Mouse (Mus musculus) cerebral cortex, adult 2 months (tissue): Measurements from ENCODE around the gene Gm20605.

ENCODE experiments used
- WGBS: fragments of 180-500 bp; shearing (Covaris S2); methylation state at CpG from one replicate; pipeline ENCODE4 v1.1.7; 2018; 5-methylcytosine and 5-hydroxymethylcytosine counted together

Gene Gm20605

DNA sequence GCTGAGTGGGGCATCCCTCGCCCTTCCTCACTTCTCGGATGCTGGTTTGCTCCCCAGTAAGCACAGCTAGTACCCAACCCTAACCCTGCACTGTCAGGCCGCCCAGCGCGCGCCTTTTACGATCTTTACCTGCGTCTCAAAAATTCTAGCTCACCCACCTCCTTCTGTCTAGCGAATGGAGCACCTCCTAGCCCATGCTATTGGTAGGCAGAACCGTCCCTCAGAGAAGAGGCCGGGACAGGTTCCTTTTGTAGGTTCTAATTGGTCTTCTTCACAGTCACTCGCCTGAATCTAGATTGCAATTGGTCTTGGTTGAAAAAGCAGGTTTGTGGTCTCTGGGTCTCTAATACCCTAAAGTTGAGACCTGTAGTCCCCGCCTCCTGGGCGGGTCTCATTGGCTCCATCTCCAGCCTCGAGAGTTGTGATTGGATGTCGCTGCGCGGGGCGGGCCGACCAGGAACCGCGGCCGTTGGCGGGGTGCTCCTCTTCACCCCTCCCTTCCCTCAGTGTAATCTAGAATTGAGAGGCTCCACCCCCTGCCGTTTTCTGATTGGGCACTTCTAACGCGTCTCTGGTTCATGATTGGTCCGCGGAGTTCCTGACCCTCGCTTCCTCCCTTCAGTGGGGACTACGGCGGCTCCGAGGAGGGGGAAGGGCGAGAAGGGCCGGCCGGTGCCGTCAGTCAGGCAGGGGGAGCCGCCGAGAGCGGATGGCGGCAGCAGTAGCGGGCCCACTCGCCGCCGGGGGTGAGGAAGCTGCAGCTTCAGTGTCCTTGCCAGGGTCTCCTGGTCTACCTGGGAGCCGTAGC lies at the start of gene Gm20605, which contains the start of the genes Fbxo24 and Lrch4:
Gene Gm20605, plus strand, starts transcription at position 678 of the 808 bp plus-strand sequence.
Gene Fbxo24, minus strand, starts transcription at position 505 of the 808 bp plus-strand sequence.
Gene Lrch4, plus strand, starts transcription at position 624 of the 808 bp plus-strand sequence.
- under 1% methylated on average over 46 of the region's 46 CpGs for WGBS

DNA sequence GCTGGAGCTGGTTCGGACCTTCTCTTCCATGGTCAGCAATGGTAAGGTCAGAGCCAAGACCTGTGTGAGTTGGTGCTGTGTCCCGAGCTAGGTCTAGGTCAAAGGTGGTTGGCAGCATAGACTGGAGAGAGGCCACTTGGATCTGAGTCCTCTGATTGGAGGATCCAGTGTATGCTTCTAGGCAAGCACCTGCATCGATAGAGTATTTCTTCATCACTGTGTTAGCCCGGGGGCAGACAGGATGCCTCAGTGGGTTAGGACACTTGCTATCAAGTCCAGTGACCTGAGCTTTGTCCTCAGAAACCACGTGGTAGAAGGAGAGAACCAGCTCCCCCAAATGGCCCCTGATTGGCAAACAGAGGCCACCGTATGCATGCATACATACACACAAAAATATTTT lies 48.7 kb upstream of the Gm20605 start:
- WGBS: 87% methylated on average over 6 of the region's 6 CpGs

DNA sequence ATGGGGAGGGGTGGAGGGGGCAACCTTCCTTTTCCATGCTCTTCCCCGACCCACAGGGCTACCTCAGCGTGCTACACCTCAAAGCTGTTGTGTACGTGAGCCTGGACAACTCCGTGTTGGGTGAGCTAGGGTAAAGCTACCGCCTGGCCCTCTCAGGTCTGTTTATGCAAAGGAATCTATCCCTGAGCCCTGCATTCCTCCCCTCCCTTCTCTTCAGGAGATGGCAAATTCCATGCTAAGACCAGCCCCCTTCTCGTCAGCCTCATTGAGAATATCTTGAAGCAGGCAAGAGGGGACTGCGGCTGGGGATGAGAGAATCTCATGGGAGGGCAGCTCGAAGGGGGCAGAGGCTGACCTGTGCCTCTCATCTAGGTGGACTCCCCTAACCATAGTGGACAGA lies 46.3 kb upstream of the Gm20605 start:
- 67% methylated on average over 8 of the region's 8 CpGs for WGBS

DNA sequence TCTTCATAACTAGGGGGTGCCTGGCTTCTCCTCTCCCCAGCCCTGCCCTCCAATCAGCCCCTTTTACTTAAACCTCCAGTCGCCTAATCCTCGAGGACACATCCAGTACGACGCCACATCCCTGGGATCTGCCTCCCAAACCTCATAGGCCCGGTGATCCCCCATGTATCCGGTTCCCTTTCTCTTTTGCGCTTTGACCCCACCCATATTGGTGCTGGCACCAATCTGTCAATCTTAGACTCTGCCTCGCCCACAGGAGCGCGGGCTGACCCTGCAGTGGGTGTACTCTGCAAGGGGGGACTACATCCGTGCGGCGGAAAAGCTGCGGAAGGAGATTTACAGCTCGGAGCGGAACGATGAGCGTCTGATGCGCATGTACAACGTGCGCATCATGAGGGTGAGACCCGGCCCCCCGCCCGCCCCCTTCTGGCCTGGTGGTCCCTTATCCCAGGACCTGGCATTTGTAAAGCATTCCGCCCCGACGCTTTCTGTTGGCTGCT lies 45.3 kb upstream of the Gm20605 start:
- 20% methylated on average over 27 of the region's 27 CpGs for WGBS

DNA sequence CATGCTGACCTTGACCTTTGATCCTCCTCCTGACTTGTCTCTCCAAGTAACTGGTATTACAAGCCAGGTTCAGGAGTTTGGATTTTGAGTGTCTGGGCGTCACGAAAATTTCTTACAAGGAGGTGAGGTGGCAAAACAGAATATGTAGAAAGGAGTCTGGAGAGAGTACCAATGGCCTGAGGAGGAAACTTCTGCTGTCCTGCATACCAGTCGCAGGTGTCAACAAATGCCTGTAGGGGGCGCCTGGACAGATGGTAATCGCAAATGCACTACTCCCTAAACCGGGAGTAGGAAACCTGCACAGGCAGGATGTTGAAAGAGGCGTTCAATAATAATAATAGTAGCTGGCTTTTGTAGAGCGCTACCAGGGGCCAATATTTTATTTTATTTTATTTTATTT lies 44.0 kb upstream of the Gm20605 start:
- 31% methylated on average over 8 of the region's 8 CpGs for WGBS

DNA sequence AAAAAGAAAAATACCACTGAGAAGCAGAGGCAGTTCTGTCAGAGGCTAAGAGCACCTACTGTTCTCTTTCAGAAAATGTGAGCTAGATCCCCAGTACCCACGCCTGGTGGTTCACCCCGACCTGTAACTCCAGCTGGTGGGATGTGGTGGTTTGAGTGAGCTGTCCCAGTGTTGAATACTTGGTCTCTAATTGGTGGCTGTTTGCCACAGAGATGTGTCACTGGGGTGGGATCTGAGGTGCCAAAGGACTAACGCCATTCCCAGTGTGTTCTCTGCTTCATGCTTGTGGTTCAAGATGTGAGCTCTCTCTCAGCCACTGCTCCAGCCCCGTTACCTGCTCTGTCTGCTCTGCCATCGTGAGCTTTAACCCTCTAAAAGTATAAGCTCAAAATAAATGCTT lies 38.5 kb upstream of the Gm20605 start:
- WGBS: 84% methylated on average over 5 of the region's 5 CpGs

DNA sequence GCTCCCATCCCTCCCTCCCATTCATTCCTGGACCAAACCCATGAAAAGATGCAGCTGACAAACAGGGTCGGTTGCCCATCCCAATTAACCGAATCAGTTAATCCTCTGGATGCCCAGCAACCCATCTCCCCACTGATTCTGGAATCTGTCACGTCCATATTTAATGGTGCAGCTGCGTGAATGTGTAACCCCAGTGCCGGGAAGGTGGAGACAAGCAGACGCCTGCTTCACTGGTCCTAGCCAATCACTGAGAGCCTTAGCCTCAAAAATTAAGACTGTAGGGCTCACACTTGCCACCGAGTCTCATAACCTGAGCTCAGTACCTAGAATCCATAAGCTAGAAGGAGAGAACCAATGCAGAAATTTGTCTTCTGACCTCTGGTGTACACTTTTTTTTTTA lies 33.1 kb upstream of the Gm20605 start:
- 85% methylated on average over 7 of the region's 7 CpGs for WGBS

DNA sequence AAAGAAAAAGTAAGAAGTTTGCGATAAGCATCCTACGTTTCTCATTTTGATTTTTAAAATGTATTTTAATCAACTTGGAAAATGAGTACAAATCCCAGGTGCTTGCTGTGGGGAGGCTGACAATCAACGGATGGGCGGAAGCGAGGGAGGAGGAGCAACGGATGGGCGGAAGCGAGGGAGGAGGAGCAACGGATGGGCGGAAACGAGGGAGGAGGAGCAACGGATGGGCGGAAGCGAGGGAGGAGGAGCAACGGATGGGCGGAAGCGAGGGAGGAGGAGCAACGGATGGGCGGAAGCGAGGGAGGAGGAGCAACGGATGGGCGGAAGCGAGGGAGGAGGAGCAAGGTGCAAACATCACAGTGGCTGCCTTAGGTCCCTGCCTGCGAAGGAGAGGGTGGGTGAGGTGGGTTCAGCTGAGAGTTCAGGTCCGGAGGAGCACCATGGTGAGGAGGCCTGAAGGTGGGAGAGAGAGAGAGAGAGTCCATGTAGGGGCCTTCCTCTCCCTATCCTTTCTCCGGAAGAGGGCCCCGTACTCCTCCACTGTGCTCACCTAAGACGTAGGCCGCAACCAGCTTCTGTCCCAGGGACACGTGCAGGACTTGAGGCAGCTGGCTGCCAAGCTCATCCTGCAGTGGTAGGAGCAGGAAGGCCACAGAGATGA lies 32.2 kb upstream of the Gm20605 start:
- WGBS: 46% methylated on average over 29 of the region's 30 CpGs

DNA sequence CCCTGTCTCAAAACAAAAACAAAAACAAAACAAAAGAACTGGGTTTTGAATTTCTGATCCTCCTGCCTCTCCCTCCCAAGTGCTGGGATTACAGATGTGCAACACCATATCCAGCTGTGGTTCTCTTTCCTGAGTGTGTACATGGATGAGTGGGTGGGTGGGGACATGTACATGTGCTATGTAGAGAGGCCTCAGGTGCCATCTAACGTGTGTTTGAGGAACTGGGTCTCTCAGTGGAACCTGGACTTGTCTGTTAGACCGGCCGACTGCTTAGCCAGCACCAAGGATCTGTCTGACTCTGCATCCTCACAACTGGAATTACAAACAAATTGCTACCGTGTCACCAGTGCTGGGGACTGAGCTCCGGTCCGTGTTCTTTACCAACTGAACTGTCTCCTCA lies 31.4 kb upstream of the Gm20605 start:
- 94% methylated on average over 6 of the region's 6 CpGs for WGBS

DNA sequence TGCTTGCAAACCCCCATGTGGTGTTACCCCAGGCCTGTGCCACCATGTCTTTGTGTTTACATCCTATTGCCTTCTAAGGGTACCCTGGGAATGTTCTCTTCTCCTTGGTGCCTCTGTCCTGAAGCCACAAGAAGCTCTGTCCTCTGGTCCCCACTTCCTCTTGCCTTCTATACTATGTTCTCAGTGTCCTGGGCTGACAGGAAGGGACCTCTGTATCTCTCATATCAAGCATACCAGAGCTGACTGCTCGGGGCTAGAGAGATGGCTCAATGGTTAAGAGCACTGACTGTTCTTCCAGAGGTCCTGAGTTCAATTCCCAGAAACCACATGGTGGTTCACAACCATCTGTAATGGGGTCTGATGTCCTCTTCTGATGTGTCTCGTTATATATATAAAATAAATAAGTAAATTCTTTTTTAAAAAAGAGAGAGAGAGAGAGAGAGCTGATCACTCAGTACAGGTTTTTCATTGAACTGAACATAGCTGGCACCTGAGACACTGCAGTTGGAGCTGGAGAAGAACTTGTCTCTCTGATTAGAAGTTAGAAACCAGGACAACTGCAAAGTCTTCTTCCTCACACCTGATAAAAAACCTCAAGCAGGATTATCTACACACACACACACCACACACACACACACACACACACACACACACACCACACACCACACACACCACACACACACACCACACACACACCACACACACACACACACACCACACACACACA lies 30.7 kb upstream of the Gm20605 start:
- WGBS: 80% methylated on average over 2 of the region's 2 CpGs

DNA sequence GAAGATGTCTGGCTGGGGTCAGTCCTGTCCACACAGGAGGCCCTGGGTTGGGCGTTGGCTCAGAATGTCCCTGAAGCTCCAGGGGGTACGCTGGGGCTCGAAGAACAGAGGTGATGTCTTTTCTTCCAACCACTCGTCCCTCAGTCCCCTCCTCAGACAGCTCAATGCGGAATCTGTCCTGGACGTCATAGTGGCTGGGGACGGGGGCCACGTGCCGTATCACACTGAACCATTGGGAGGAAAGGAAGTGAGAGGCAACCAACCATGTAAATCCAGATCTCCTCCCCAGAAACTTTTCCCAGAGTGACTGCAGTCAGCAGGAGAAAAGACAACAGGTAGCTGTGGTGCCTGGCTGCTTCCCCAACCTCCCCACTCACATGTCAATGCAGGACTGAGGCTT lies 29.4 kb upstream of the Gm20605 start:
- WGBS: 44% methylated on average over 9 of the region's 9 CpGs

DNA sequence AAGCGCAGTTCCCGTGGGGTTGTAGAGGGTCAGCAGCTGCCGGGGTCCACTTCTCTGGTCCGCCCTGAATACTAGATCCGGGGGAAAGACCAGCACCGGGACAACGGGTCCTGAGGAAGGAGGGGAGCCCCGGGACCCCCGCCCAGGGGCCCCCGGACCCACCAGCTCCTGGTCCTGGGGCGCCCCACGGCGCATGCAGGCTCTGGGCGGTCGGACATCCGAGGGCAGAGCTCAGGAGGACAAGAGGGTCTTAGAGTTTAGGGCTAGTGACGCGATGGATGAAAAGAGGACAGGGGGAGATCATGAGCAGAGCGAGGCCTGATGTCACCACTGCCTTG lies 28.7 kb upstream of the Gm20605 start:
- WGBS: 1% methylated on average over 19 of the region's 19 CpGs

DNA sequence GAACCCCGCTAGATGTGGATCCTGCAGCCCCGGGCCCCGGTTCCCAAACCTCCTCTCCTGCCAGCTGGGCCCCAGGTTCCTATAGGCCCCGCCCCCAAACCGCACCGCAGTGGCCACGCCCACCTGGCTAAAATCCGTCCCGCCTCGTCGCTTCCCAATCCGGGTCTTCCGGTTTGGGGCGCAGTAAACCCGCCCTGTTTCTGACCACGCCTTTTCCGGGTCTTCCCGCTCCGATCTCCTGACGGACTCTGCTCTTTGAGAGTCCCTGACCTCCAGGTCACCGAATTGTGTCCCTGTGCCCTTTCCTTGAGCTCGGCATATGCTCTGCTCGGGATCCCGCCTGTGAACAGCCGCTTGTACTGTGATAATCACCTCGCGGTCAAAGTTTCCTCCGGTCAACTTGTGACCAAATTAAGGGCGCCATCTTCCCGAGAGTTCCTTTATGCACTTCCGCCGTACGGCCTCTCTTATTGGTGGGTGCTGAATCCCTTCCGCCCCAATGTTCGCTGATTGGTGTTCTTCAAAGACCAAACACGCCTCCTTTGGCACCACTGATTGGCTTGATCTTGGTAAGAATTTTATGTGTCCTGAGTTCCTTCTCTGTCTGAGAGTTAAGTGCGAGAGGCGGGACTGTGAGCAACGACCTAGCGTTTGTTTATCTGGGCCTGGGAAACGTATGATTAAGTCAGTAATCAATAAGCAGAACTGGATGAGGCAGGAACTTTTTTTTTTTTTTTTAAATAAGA lies 28.2 kb upstream of the Gm20605 start, which contains the start of gene Mospd3:
Gene Mospd3, minus strand, starts transcription at position 440 of the 746 bp plus-strand sequence.
- under 1% methylated on average over 41 of the region's 41 CpGs for WGBS

DNA sequence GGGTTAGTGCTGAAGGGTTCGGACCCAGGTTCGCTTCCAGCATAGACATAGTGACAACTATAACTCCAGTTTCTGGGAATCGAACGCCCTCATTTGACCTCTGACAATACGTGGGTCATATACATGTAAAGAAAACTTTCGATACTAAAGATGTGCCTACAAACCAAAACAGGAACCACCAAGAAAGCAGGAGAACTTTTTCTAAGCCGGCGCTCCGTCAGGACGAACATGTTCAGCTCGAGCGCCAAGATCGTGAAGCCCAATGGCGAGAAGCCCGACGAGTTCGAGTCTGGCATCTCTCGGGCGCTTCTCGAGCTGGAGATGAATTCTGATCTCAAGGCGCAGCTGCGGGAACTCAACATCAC lies 27.6 kb upstream of the Gm20605 start:
- WGBS: under 1% methylated on average over 22 of the region's 22 CpGs

DNA sequence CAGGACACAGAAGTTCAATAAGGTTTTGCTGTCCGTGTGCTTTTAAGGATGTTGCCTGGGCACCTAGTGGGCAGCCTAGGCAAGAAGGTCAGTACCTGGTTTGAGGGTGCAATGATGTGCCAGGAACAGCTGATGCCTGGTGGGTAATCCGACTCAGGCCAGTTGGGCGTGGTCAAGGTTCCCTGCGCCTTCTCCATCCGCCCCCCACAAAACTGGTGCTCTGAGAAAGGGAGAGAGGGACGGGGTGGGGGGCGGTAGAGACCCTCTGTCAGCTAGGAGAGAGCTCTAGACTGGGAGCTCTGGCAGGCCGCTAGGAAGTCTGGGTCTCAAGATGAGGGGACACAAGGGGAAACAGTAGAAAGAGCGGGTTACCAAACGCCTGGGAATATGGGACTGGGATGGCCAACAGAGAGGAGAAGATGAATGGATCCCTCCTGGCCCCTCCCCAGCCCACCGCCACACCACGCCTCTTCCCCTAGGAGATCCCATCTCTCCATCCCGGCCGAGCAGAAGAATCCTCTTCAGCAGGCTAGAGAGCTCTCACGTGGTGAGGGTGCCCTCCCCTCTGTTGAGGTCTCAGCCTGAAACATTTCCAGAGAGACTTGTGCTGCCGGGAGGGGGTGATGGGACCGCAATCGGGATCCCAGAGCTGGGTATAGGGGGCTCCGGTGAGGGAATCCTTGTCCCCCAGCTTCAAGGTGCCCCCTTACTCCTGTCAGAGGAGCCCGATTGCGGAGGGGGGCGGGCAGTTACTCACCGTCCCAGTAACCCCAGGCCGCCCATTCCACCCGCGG lies 20.9 kb upstream of the Gm20605 start:
- WGBS: 28% methylated on average over 26 of the region's 26 CpGs

DNA sequence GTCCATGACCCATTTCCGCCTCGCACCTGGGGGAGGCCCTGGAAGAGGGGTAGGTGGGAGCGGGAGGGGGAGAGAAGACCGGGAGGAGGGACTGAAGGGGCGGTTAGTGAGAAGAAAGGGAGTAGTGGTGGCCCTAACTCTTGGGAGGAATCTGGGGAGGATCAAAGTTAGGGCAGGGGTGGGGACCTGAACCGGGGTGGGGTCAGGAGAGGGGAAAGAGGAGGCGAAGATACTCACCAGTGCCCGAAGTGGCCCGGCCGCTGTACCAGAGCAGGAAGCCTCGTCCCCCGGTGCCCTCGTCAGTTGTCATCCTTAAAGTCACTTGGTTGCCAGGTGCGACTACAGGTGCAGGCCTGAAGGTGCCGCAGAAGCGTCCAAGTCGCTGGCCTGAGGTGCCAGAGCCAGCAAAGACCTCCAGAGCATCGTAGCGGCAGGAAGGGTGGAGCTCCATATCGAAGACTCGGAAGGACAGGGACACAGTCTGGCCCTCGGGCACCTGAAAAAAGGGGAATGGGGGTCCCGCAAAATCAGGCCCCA lies 20.3 kb upstream of the Gm20605 start:
- 40% methylated on average over 23 of the region's 23 CpGs for WGBS

DNA sequence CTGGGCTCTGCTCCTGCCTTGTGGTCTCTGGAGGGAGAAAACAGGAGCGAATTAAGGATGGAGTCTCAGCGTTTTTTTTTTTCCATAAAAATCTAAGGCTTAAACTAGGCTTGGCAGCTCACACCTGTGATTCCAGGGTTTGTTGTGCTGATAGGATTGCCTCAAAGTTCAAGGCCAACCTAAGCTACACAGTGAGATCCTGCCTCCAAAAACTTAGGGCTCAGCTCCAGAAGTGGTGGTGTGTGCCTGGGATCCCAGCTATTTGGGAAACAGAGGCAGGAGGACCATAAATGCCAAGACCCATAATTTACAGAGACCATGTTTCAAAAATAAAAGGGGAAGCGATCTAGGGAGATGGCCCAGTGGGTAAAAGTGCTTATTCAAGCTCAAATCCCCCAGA lies 19.7 kb upstream of the Gm20605 start:
- WGBS: 74% methylated on average over 3 of the region's 3 CpGs

DNA sequence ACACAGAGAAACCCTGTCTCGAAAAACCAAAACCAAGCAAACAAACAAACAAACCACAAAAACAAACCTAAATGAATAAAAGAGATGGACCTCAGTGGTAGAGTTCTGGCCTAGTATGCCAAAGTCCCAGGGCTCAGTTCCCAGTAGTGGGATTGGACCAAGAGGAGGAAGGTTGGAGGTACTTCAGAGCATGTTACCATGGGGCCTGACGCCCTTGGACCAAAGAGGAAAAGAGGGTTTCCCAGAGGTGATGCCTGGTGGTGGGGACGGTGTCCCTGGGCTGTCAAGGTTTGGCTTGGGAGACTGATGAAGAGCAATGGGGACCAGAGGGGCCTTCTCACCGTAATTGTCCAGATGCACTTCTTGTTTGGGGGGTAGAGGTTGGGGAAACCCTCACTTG lies 18.9 kb upstream of the Gm20605 start:
- 84% methylated on average over 4 of the region's 4 CpGs for WGBS

DNA sequence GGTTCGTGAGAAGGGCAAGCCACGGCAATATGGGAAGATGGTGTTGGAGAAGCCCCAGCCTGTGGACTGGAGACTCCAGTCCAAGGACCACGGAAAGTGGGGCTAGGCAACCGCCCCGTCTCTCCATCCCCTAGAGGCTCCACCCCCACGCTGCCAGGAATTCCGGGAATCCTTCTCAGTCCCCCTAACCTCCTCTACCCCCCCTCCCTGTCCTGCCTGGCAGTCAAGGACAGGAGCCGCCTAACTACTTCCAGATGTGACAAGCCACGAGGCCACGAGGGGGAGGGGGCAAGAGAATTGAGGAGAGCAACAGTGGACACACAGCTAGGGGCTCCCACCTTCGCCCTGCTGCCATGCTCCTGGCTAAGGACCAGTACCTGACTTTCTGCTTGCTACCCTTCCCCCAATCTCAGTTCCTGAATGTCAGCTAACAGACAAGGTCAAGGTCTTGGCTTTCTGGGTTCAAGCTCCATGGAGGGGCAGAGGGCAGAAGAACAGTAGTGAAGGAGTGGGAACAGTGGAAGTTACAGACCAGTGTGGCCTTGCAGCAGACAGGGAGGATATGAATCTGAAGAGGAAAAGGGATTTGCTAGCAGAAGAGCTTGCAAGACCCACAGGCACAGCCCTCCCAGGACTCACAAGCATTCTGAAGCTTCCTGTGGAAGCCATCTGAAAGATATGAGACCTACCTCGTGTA lies 18.3 kb upstream of the Gm20605 start:
- WGBS: 46% methylated on average over 12 of the region's 12 CpGs

DNA sequence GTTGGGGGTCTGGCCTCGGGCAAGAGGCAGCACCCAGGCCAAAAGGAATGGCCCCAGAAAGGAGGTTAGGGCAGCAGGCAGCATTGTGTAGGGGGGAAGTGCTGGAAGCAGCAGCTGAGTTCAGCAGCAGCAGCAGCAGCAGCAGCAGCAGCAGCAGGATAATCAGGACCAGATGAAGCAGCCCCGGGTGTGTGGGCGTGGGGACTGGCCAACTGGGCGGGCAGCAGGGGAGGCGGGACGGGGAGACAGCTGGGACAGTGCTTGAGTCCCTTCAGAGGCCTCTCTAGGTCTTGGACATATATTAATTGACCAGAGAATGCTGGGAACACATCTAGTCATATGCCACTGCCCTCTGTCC lies 17.8 kb upstream of the Gm20605 start:
- 35% methylated on average over 6 of the region's 6 CpGs for WGBS
